Mouse (Mus musculus) liver, embryonic 13.5 days (tissue): ENCODE results near the gene Nfu1. TPM values are rescaled to one million over a fixed set of nuclear protein-coding genes. Genes with fewer than 3 reads are reported as not detected.

Experiments
- ATAC-seq: fragments of 200-750 bp; cut with Nextera tagmentation; 2 replicates; pipeline ENCODE4 v1.8.0; 2017; ENCODE audit warnings: low read depth, mild to moderate bottlenecking, moderate number of reproducible peaks, moderate library complexity
- DNase-seq: peaks from one replicate; pipeline ENCODE4 v3.0.0; 2022
- H3K27ac ChIP-seq: fragments of 300-500 bp; sonication (generic); 2 replicates; pipeline ENCODE4 v1.5.1; 2015; ENCODE audit warnings: moderate library complexity, mild to moderate bottlenecking, inconsistent platforms
- H3K27me3 ChIP-seq: fragments of 300-500 bp; sonication (generic); 2 replicates; pipeline ENCODE4 v1.6.1; 2015; ENCODE audit warnings: mild to moderate bottlenecking, inconsistent platforms
- H3K36me3 ChIP-seq: fragments of 300-500 bp; sonication (generic); 2 replicates; pipeline ENCODE4 v1.6.1; 2015; ENCODE audit warnings: mild to moderate bottlenecking, inconsistent platforms
- H3K4me1 ChIP-seq: fragments of 300-500 bp; sonication (generic); replicated peaks from 2 replicates; pipeline ENCODE4 v1.6.1; 2015; ENCODE audit warnings: inconsistent platforms
- H3K4me2 ChIP-seq: fragments of 300-500 bp; sonication (generic); 2 replicates; pipeline ENCODE4 v1.6.1; 2015; ENCODE audit warnings: inconsistent platforms, mild to moderate bottlenecking, moderate library complexity
- H3K4me3 ChIP-seq: fragments of 300-500 bp; sonication (generic); replicated peaks from 2 replicates; pipeline ENCODE4 v1.5.1; 2015; ENCODE audit warnings: mild to moderate bottlenecking, inconsistent platforms
- H3K9ac ChIP-seq: fragments of 300-500 bp; sonication (generic); 2 replicates; pipeline ENCODE4 v1.6.1; 2015; ENCODE audit warnings: mild to moderate bottlenecking, inconsistent platforms
- H3K9me3 ChIP-seq: fragments of 300-500 bp; sonication (generic); replicated peaks from 2 replicates; pipeline ENCODE4 v1.6.1; 2016; ENCODE audit warnings: inconsistent platforms
- WGBS: fragments of 180-500 bp; shearing (Covaris S2); methylation state at CpG from one replicate; pipeline ENCODE4 v1.1.7; 2015; ENCODE audit not compliant: insufficient replicate concordance; 5-methylcytosine and 5-hydroxymethylcytosine counted together
- polyA plus RNA-seq: library from polyadenylated mRNA; unstranded; fragments of >200 nt; fragmentation: Nextera tagmentation; extraction: Ambion mirVana; gene quantifications from 2 replicates; pipeline ENCODE4 v1.2.1, GENCODE M21; 2015

Gene Nfu1
- polyA plus RNA-seq, result 58.4 and 60.9 TPM in 2 replicates

- no peak for DNase-seq
- H3K4me3 ChIP-seq, result peak within 1 kb of the TSS; percentile 81
- no peak for ATAC-seq
- H3K9ac ChIP-seq, result peak within 1 kb of the TSS; percentile 96
- peaks cover 6% of the 10 kb centered on the region; the same call in 1 of the 2 replicates for H3K36me3 ChIP-seq
- WGBS, result 60% methylated on average over 6 of the region's 6 CpGs
- H3K9me3 ChIP-seq, result no peaks in the 10 kb centered on the region
- peak within 1 kb of the TSS; percentile 89 for H3K27ac ChIP-seq
- peak within 1 kb of the TSS; percentile 86 for H3K4me2 ChIP-seq
- H3K4me1 ChIP-seq, result peaks cover 36% of the 10 kb centered on the region
- no peaks in the 10 kb centered on the region for H3K27me3 ChIP-seq
These were observed at the start of gene Nfu1 for GRCm38 (mm10) chr6:87008887-87009286. Nfu1 (plus strand) TSS chr6:87009236.

- no peak for ATAC-seq
- no peak overlapping the region for H3K9ac ChIP-seq
- 84% methylated on average over 7 of the region's 7 CpGs for WGBS
- H3K27me3 ChIP-seq, result no peaks in the 10 kb centered on the region
- no peak overlapping the region for H3K27ac ChIP-seq
- H3K4me3 ChIP-seq, result no peak overlapping the region
- no peaks in the 10 kb centered on the region for H3K9me3 ChIP-seq
- peaks cover 47% of the 10 kb centered on the region for H3K36me3 ChIP-seq
- no peaks in the 10 kb centered on the region for H3K4me1 ChIP-seq
- DNase-seq, result no peak
- H3K4me2 ChIP-seq, result no peak overlapping the region
These were observed 44.9 kb upstream of the Nfu1 start for GRCm38 (mm10) chr6:86963987-86964685.

- no peak overlapping the region for H3K27ac ChIP-seq
- DNase-seq (no peak), ATAC-seq (no peak)
- H3K4me1 ChIP-seq, result no peaks in the 10 kb centered on the region
- H3K4me3 ChIP-seq, result no peak overlapping the region
- WGBS, result 78% methylated on average over 2 of the region's 2 CpGs
- H3K27me3 ChIP-seq, result no peaks in the 10 kb centered on the region
- H3K9me3 ChIP-seq, result no peaks in the 10 kb centered on the region
- no peak overlapping the region for H3K4me2 ChIP-seq
- peaks cover 51% of the 10 kb centered on the region for H3K36me3 ChIP-seq
- no peak overlapping the region for H3K9ac ChIP-seq
These were observed 41.9 kb upstream of the Nfu1 start for GRCm38 (mm10) chr6:86967166-86967565.

- Histone ChIP-seq H3K27me3 (no peaks in the 10 kb centered on the region), H3K4me1 (no peaks in the 10 kb centered on the region), H3K4me3 (no peak overlapping the region), H3K9me3 (no peaks in the 10 kb centered on the region), H3K9ac (no peak overlapping the region), H3K27ac (no peak overlapping the region), H3K36me3 (peaks cover 34% of the 10 kb centered on the region), H3K4me2 (no peak overlapping the region)
- ATAC-seq (no peak), DNase-seq (no peak)
- 85% methylated on average over 4 of the region's 4 CpGs for WGBS
These were observed 35.1 kb upstream of the Nfu1 start for GRCm38 (mm10) chr6:86973956-86974355.

- H3K4me3 ChIP-seq, result no peak overlapping the region
- no peak overlapping the region for H3K4me2 ChIP-seq
- no peaks in the 10 kb centered on the region for H3K9me3 ChIP-seq
- H3K27ac ChIP-seq, result peak overlapping the region; percentile 4; the same call in 1 of the 2 replicates
- no peak overlapping the region for H3K9ac ChIP-seq
- WGBS, result 73% methylated on average over 8 of the region's 8 CpGs
- no peaks in the 10 kb centered on the region; the same call in 1 of the 2 replicates for H3K4me1 ChIP-seq
- ATAC-seq, result no peak
- H3K36me3 ChIP-seq, result peaks cover 17% of the 10 kb centered on the region
- DNase-seq, result no peak
- H3K27me3 ChIP-seq, result no peaks in the 10 kb centered on the region
These were observed 30.7 kb upstream of the Nfu1 start for GRCm38 (mm10) chr6:86978156-86978908.

GRCm38 (mm10) chr6:86978909-86979265 is 30.1 kb upstream of the Nfu1 start:
- Histone ChIP-seq H3K36me3 (peaks cover 12% of the 10 kb centered on the region), H3K4me2 (no peak overlapping the region), H3K27ac (peak overlapping the region; percentile 4; the same call in 1 of the 2 replicates), H3K4me3 (no peak overlapping the region), H3K9me3 (no peaks in the 10 kb centered on the region), H3K4me1 (no peaks in the 10 kb centered on the region; the same call in 1 of the 2 replicates), H3K27me3 (no peaks in the 10 kb centered on the region), H3K9ac (no peak overlapping the region)
- WGBS, result 67% methylated on average over 6 of the region's 6 CpGs
- ATAC-seq (no peak), DNase-seq (no peak)

GRCm38 (mm10) chr6:86981206-86981605 is 27.8 kb upstream of the Nfu1 start:
- no peak overlapping the region for H3K4me3 ChIP-seq
- no peaks in the 10 kb centered on the region for H3K9me3 ChIP-seq
- no peaks in the 10 kb centered on the region for H3K27me3 ChIP-seq
- no peak overlapping the region for H3K9ac ChIP-seq
- H3K27ac ChIP-seq, result no peak overlapping the region
- H3K4me1 ChIP-seq, result no peaks in the 10 kb centered on the region; the same call in 1 of the 2 replicates
- ATAC-seq (no peak), DNase-seq (no peak)
- H3K36me3 ChIP-seq, result peaks cover 12% of the 10 kb centered on the region
- WGBS, result 78% methylated on average over 2 of the region's 2 CpGs
- H3K4me2 ChIP-seq, result no peak overlapping the region

- DNase-seq (no peak), ATAC-seq (no peak)
- H3K4me3 ChIP-seq, result no peak overlapping the region
- no peaks in the 10 kb centered on the region for H3K9me3 ChIP-seq
- WGBS, result 73% methylated on average over 8 of the region's 8 CpGs
- no peak overlapping the region for H3K9ac ChIP-seq
- no peaks in the 10 kb centered on the region for H3K36me3 ChIP-seq
- no peaks in the 10 kb centered on the region for H3K27me3 ChIP-seq
- no peaks in the 10 kb centered on the region for H3K4me1 ChIP-seq
- H3K27ac ChIP-seq, result no peak overlapping the region
- H3K4me2 ChIP-seq, result no peak overlapping the region
These were observed 23.5 kb upstream of the Nfu1 start for GRCm38 (mm10) chr6:86985314-86986106.

- no peak overlapping the region for H3K4me3 ChIP-seq
- no peak for DNase-seq
These were observed 19.5 kb upstream of the Nfu1 start for GRCm38 (mm10) chr6:86989576-86989975.

GRCm38 (mm10) chr6:86991041-86991440 is 18.0 kb upstream of the Nfu1 start:
- no peak for ATAC-seq
- 81% methylated on average over 3 of the region's 3 CpGs for WGBS

More at GRCm38 (mm10) chr6:86989576-86989975, 19.5 kb upstream of the Nfu1 start:
- Histone ChIP-seq H3K9ac (no peak overlapping the region), H3K4me2 (no peak overlapping the region), H3K36me3 (no peaks in the 10 kb centered on the region), H3K27me3 (no peaks in the 10 kb centered on the region), H3K9me3 (no peaks in the 10 kb centered on the region), H3K27ac (no peak overlapping the region), H3K4me1 (no peaks in the 10 kb centered on the region)
- WGBS, result 80% methylated on average over 6 of the region's 6 CpGs
- no peak for ATAC-seq

GRCm38 (mm10) chr6:86992349-86992748 is 16.7 kb upstream of the Nfu1 start:
- WGBS, result 84% methylated on average over 8 of the region's 8 CpGs
- Histone ChIP-seq H3K9me3 (no peaks in the 10 kb centered on the region), H3K4me1 (no peaks in the 10 kb centered on the region), H3K4me2 (no peak overlapping the region), H3K36me3 (peaks cover 16% of the 10 kb centered on the region), H3K27me3 (no peaks in the 10 kb centered on the region), H3K9ac (no peak overlapping the region), H3K4me3 (no peak overlapping the region), H3K27ac (no peak overlapping the region)
- no peak for DNase-seq
- no peak for ATAC-seq

More at GRCm38 (mm10) chr6:86991041-86991440, 18.0 kb upstream of the Nfu1 start:
- no peak for DNase-seq
- H3K9me3 ChIP-seq, result no peaks in the 10 kb centered on the region
- H3K27me3 ChIP-seq, result no peaks in the 10 kb centered on the region
- no peak overlapping the region for H3K4me2 ChIP-seq
- no peak overlapping the region for H3K4me3 ChIP-seq
- no peaks in the 10 kb centered on the region for H3K4me1 ChIP-seq
- no peak overlapping the region for H3K27ac ChIP-seq
- no peak overlapping the region for H3K9ac ChIP-seq
- H3K36me3 ChIP-seq, result peaks cover 3% of the 10 kb centered on the region
